Mouse (Mus musculus): ENCODE data around the gene Tnfsf9.
"Not testable (repeated sequence)": the region's sequence is repeated elsewhere in the genome, so short reads cannot be mapped to it uniquely, and the experiment has no call there.

Tnfsf9 gene

DNA sequence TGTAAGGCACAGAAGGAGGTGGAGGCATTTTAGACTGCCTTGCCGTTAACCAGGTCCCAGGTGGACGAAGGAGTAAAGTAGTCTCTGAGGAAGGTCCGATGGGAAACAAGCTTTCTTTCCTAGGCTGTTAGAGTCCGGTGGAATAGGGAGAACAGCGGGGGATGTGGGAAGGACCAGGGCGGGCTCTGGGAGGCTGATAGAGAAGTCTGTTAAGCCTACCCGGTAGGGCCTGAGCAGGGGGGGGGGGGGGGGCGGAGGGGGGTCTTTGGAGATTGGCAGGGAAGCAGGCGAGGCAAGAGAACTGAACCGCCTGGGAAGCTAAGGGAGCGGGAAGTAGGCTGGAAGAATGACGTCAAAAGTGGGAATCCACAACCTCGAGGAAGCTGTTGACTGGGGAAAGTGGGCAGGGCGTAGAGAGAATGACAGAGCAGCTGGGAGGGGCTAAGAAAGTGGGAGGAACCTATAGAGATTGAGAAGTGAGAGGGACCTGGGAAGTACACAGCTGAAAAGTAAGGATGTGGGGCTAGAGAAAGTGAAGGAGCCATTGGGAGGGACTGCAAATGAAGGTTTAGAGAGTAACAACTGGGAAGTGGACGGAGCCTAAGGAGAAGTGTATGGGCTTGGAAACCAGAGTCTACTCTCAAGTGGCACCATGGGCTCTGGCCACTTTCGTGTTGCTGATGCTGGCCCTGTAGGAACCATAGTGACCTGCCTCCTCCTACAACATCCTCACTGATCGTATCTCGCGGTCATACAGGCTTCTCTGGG lies 9.1 kb upstream of the Tnfsf9 start:
- peak; percentile 53 for DNase-seq

- peak; percentile 98 for DNase-seq
Observed at GRCm38 (mm10) chr17:57096623-57096920, 8.6 kb upstream of the Tnfsf9 start.

DNA sequence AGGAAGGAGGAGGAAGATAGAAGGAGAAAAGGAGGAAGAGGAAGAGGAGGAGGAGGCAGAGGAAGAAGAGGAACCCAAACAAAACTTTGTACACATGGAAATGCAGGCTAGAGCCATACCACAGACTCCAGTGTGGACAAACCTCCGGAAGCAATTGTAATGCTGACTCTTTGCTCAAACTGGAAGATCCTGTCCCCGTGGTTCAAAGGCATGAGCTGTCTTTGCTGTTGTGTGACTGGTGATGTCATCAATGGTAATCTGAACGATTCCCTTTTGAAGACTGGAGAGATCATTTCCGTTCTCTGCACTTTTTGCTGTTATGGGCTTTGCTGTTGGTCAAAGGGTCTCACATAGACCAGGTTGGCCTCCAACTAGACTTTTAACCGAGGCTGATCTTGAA lies 6.8 kb upstream of the Tnfsf9 start:
- DNase-seq: no peak

GRCm38 (mm10) chr17:57099629-57100325 lies 5.3 kb upstream of the Tnfsf9 start:
- DNase-seq: peak; percentile 71

GRCm38 (mm10) chr17:57102276-57102675 lies 2.8 kb upstream of the Tnfsf9 start:
- DNase-seq: no peak

GRCm38 (mm10) chr17:57104496-57104895 lies 629 bp upstream of the Tnfsf9 start:
- DNase-seq: no peak

DNA sequence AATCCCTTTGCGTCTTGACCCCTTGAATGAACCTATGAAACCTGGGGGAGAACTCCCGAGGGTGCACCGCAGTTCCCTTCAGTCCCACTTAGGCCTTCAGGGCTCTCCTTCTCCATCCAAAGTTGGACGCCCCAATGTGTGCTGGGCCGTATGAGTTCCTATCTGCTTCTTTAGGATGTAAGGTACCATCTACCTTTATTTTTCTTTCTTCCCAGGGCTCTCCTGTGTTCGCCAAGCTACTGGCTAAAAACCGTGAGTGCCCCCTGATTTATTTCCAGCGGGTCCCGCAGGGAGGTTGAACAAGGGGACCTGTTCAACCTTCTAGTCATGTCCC lies 877 bp downstream of the Tnfsf9 start:
- DNase-seq: no peak

DNA sequence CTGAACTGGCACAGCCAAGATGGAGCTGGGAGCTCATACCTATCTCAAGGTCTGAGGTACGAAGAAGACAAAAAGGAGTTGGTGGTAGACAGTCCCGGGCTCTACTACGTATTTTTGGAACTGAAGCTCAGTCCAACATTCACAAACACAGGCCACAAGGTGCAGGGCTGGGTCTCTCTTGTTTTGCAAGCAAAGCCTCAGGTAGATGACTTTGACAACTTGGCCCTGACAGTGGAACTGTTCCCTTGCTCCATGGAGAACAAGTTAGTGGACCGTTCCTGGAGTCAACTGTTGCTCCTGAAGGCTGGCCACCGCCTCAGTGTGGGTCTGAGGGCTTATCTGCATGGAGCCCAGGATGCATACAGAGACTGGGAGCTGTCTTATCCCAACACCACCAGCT lies 1.9 kb downstream of the Tnfsf9 start:
- no peak for DNase-seq

GRCm38 (mm10) chr17:57108040-57108665 lies 3.0 kb downstream of the Tnfsf9 start:
- DNase-seq: no peak

DNA sequence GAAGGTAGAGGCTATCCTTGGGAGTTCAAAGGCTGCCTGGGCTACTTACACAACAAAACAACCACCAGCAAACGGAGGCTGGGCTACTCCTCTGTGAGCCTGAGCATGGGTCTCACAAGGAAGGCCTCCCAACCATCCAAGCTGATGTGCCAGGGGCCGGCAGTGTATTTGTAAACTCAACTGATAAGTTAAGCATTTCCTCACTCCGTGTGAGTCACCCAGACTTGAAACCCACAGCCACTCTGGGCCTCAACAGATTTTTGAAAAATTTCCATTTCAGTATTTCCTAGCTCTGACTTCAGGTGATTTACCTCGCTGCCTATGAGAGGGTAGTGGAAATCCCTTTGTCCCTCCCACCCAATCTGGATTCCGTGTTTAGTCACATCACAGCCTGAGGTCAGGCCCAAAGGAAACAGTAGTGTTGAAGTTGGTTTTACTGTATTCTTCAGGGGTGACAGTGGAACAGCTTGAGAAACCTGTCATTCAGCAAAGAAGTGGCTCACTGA lies 3.6 kb downstream of the Tnfsf9 start:
- DNase-seq: no peak

- DNase-seq: no peak
Observed at GRCm38 (mm10) chr17:57110005-57110404, 4.9 kb downstream of the Tnfsf9 start.

DNA sequence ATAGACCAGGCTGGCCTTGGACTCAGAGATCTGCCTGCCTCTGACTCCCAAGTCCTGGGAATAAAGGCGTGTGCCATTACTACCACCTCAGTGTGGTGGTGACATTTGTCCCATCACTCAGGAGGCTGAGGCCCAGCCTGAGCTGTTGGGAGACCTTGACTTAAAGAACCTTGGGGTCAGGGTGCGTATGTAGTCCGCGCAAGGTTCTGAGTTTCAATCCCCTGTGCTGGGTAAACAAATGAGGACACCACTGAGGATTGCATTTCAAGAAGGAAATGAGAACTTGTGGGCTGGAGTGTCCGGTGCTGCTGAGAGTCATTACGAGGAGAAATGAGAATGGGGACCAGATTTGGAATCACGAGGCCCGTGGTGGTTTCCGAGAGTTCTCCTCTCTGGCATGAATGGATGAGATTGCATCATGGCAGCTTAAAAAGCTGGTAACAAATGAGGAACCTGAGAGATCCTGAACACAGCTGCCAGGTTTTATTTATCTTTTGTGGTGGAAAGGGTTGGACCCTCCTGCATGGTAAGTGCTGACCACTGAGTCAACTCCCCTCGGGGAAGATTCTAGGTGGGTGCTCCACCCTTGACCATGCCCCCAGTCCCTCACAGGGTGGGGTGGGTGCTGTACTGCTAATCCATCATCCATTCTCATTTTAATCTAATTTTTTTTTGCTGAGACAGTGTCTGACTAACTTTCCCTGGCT lies 7.8 kb downstream of the Tnfsf9 start:
- DNase-seq: no peak

GRCm38 (mm10) chr17:57116801-57117200 lies 11.7 kb downstream of the Tnfsf9 start:
- no peak for DNase-seq

DNA sequence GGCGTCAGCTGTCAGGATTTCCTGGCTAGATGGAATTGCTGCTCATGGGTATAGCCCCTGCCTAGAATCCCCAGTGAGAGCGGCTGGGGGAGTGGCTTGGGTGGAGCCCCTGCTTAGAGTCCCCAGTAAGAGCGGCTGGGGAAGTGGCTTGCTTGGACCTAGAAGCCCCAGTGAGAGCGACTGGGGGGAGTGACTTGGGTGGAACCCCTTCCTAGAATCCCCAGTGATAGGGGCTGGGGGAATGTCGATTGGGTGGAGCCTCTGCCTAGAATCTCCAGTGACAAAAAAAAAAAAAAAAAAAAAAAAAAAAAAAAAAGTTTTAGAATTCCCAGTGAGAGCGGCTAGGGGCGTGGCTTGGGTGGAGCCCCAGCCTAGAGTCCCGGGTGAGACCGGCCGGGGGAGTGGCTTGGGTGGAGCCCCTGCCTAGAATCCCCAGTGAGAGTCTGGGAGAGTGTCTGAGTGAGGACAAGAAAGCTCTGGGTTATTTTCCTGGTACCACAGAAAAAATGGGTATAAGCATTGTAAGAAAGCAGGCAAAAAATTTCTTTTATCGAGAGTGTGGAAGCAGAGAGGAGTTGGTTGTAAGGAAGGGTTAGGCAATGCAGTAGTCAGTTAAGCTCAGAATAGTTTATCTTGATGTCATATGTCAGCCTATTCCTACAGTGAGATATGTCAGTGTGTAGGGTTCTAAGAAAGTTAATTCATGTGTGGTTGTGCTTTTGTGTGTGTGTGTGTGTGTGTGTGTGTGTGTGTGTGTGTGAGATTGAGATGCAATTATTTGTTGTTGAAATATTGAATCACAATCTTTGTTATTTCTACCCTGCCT lies 13.6 kb downstream of the Tnfsf9 start:
- DNase-seq: peak; percentile 34

- DNase-seq: no peak
Observed at GRCm38 (mm10) chr17:57121856-57122255, 16.7 kb downstream of the Tnfsf9 start.

GRCm38 (mm10) chr17:57123192-57124118 lies 18.3 kb downstream of the Tnfsf9 start:
- no peak for DNase-seq

GRCm38 (mm10) chr17:57124792-57125191 lies 19.7 kb downstream of the Tnfsf9 start:
- DNase-seq: no peak

DNA sequence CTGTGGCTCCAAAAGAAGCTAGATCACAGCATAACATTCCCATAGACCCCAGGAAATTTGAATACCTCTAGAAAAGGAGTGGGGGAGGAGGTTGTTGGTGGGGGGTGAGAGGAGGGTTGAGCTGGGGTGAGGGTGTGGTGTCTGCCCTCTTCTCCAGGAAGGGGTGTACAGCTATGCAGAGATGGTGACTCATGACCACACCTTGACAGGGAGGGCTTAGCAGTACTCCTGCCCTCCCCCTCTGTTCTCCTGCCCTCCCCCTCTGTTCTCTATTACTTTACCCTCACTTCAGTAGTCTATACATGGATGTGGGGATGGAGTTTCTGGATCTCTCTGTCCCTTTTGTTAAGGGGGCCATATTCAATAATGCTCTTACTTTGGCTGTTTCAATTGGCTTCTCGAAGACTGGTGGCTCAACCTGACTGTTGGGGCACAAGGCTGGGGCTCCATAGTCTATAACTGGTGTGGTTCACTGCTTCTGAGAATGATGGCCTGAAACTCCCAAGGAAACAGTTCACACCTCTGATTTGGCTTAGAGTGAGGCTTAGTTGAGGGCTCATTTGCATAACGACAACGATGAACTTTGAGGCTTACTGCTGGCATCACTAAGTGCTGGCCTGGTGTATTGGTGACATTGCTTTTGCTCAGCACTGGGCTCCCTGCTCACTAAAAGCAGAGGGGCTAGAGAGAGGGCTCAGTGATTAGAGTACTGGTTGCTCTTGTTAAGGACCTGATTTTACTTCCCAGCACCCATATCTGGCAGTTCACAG lies 20.9 kb downstream of the Tnfsf9 start:
- no peak for DNase-seq

- no peak for DNase-seq
Observed at GRCm38 (mm10) chr17:57131793-57132192, 26.7 kb downstream of the Tnfsf9 start.

- not testable (repeated sequence) for DNase-seq
Observed at GRCm38 (mm10) chr17:57134021-57134420, 28.9 kb downstream of the Tnfsf9 start.

- DNase-seq: no peak
Observed at GRCm38 (mm10) chr17:57134693-57135092, 29.6 kb downstream of the Tnfsf9 start.
